Mouse (Mus musculus): ENCODE data around the gene Zfyve28.

Gene Zfyve28

GRCm38 (mm10) chr5:34183156-34183880 is 104.9 kb downstream of the Zfyve28 start:
- in situ Hi-C loops (cut with MboI, MseI) = no loop called here

GRCm38 (mm10) chr5:34182486-34182885 is 105.8 kb downstream of the Zfyve28 start:
- in situ Hi-C loops (cut with MboI, MseI) = no loop called here

GRCm38 (mm10) chr5:34177821-34178220 is 110.4 kb downstream of the Zfyve28 start:
- in situ Hi-C loops (cut with MboI, MseI) = no loop called here

- in situ Hi-C loops (cut with MboI, MseI) = no loop called here
These were observed 111.2 kb downstream of the Zfyve28 start for GRCm38 (mm10) chr5:34177091-34177490.

GRCm38 (mm10) chr5:34176691-34177090 is 111.6 kb downstream of the Zfyve28 start:
- in situ Hi-C loops (cut with MboI, MseI) = no loop called here

GRCm38 (mm10) chr5:34175403-34175694 is 112.9 kb downstream of the Zfyve28 start:
- in situ Hi-C loops (cut with MboI, MseI) = no loop called here

GRCm38 (mm10) chr5:34174550-34175402 is 113.5 kb downstream of the Zfyve28 start:
- in situ Hi-C loops (cut with MboI, MseI) = no loop called here

- in situ Hi-C loops (cut with MboI, MseI) = no loop called here
These were observed 114.2 kb downstream of the Zfyve28 start for GRCm38 (mm10) chr5:34174021-34174420.

- in situ Hi-C loops (cut with MboI, MseI) = no loop called here
These were observed 117.5 kb downstream of the Zfyve28 start for GRCm38 (mm10) chr5:34170726-34171125.

GRCm38 (mm10) chr5:34169954-34170353 is 118.3 kb downstream of the Zfyve28 start:
- in situ Hi-C loops (cut with MboI, MseI) = no loop called here

- in situ Hi-C loops (cut with MboI, MseI) = no loop called here
These were observed 119.0 kb downstream of the Zfyve28 start, which contains the start of the genes Poln and Haus3 for GRCm38 (mm10) chr5:34168950-34169891. Gene Poln (minus strand): TSS chr5:34169448. Gene Haus3 (minus strand): TSS chr5:34169527.

GRCm38 (mm10) chr5:34167857-34168256 is 120.4 kb downstream of the Zfyve28 start:
- in situ Hi-C loops (cut with MboI, MseI) = no loop called here

GRCm38 (mm10) chr5:34165793-34166192 is 122.5 kb downstream of the Zfyve28 start:
- in situ Hi-C loops (cut with MboI, MseI) = no loop called here

- in situ Hi-C loops (cut with MboI, MseI) = no loop called here
These were observed 139.8 kb downstream of the Zfyve28 start for GRCm38 (mm10) chr5:34148476-34148875.

GRCm38 (mm10) chr5:34147554-34147953 is 140.7 kb downstream of the Zfyve28 start:
- in situ Hi-C loops (cut with MboI, MseI) = no loop called here

All from T-helper 1 cell (primary cell).